Mouse (Mus musculus) heart, adult 2 months (tissue): ENCODE measurements at regions not wholly inside any gene's neighbourhood (a gene's known extent, or its start where the extent isn't known, plus 50 kb on each side); places are given as distances from the start of the nearest gene placed in this dataset.
"Not testable (repeated sequence)": the region's sequence is repeated elsewhere in the genome, so short reads cannot be mapped to it uniquely, and the experiment has no call there.

Experiments used
- DNase-seq, 2 experiments: peaks; one replicate each; pipeline ENCODE4 v3.0.0; 2021
- H3K27ac ChIP-seq: fragments of 200-600 bp; 2 replicates; pipeline ENCODE4 v1.8.1; 2022
- H3K27me3 ChIP-seq: fragments of 200-500 bp; 2 replicates; pipeline ENCODE4 v1.6.1; 2012; ENCODE audit warnings: mild to moderate bottlenecking, low read length, inconsistent platforms, mixed read lengths; ENCODE audit not compliant: control insufficient read depth, insufficient read depth
- H3K36me3 ChIP-seq: fragments of 200-500 bp; 2 replicates; pipeline ENCODE4 v1.6.1; 2012; ENCODE audit warnings: low read length, inconsistent platforms; ENCODE audit not compliant: control insufficient read depth, insufficient read depth
- H3K4me1 ChIP-seq: fragments of 200-500 bp; 2 replicates; pipeline ENCODE4 v1.6.1; 2011; ENCODE audit warnings: low read length; ENCODE audit not compliant: control insufficient read depth, insufficient read depth
- H3K4me3 ChIP-seq: fragments of 200-600 bp; 2 replicates; pipeline ENCODE4 v1.8.1; 2022
- H3K79me2 ChIP-seq: fragments of 200-500 bp; replicated peaks from 2 replicates; pipeline ENCODE4 v1.6.1; 2012; ENCODE audit warnings: mild to moderate bottlenecking, inconsistent platforms, low read length, moderate library complexity, mixed read lengths; ENCODE audit not compliant: control insufficient read depth, insufficient read depth
- H3K9ac ChIP-seq: fragments of 200-500 bp; 2 replicates; pipeline ENCODE4 v1.6.1; 2012; ENCODE audit warnings: low read depth, mild to moderate bottlenecking, control low read depth, inconsistent platforms, low read length, mixed read lengths
- CTCF ChIP-seq: fragments of 200-600 bp; IDR thresholded peaks from 2 replicates; pipeline ENCODE4 v1.8.1; 2022; ENCODE audit warnings: antibody characterized with exemption, mild to moderate bottlenecking, moderate library complexity
- EP300 ChIP-seq: fragments of 200-500 bp; IDR thresholded peaks from 2 replicates; pipeline ENCODE4 v1.6.1; 2011; ENCODE audit warnings: low read depth, low read length, control low read depth; ENCODE audit not compliant: insufficient read depth
- POLR2A ChIP-seq: fragments of 200-500 bp; IDR thresholded peaks from 2 replicates; pipeline ENCODE4 v1.6.1; 2011; ENCODE audit warnings: mild to moderate bottlenecking, low read depth, low read length, control low read depth; ENCODE audit not compliant: insufficient read depth
- WGBS: fragments of 180-500 bp; shearing (Covaris S2); methylation state at CpG from one replicate; pipeline ENCODE4 v1.1.7; 2018; 5-methylcytosine and 5-hydroxymethylcytosine counted together
- intact Hi-C: fragments of 180-260 bp; cut with DNase I; formaldehyde crosslinking; loops from one replicate; pipeline ENCODE4 v1.15.1; 2025

- Histone ChIP-seq H3K27me3 (no peaks in the 10 kb centered on the region), H3K79me2 (no peaks in the 10 kb centered on the region), H3K27ac (no peak overlapping the region), H3K4me1 (no peaks in the 10 kb centered on the region), H3K9ac (no peak overlapping the region), H3K36me3 (no peaks in the 10 kb centered on the region), H3K4me3 (no peak overlapping the region)
- TF ChIP-seq POLR2A (no peak), EP300 (no peak), CTCF (no peak)
- 62% methylated on average over 10 of the region's 10 CpGs for WGBS
- intact Hi-C loops: no loop called here
- no peak for DNase-seq
Observed at GRCm38 (mm10) chr8:15670722-15671121, 624.8 kb upstream of the BB014433 start.

GRCm38 (mm10) chr8:15670298-15670697, 624.4 kb upstream of the BB014433 start:
- TF ChIP-seq CTCF (no peak), POLR2A (no peak), EP300 (no peak)
- 69% methylated on average over 5 of the region's 5 CpGs for WGBS
- DNase-seq: no peak
- no peaks in the 10 kb centered on the region for H3K79me2 ChIP-seq
- H3K36me3 ChIP-seq: no peaks in the 10 kb centered on the region
- H3K27ac ChIP-seq: no peak overlapping the region
- no peaks in the 10 kb centered on the region for H3K4me1 ChIP-seq
- H3K27me3 ChIP-seq: no peaks in the 10 kb centered on the region
- H3K4me3 ChIP-seq: no peak overlapping the region
- H3K9ac ChIP-seq: no peak overlapping the region
- intact Hi-C loops: no loop called here

- Histone ChIP-seq H3K4me1 (no peaks in the 10 kb centered on the region), H3K79me2 (no peaks in the 10 kb centered on the region), H3K36me3 (no peaks in the 10 kb centered on the region), H3K9ac (no peak overlapping the region), H3K27me3 (no peaks in the 10 kb centered on the region), H3K27ac (no peak overlapping the region), H3K4me3 (no peak overlapping the region)
- WGBS: 75% methylated on average over 3 of the region's 3 CpGs
- no peak for DNase-seq
- intact Hi-C loops: no loop called here
- TF ChIP-seq EP300 (no peak), CTCF (no peak), POLR2A (no peak)
Observed at GRCm38 (mm10) chr8:15669515-15669914, 623.6 kb upstream of the BB014433 start.

GRCm38 (mm10) chr8:15660602-15661001, 614.7 kb upstream of the BB014433 start:
- no peaks in the 10 kb centered on the region for H3K79me2 ChIP-seq
- H3K36me3 ChIP-seq: no peaks in the 10 kb centered on the region
- no peak overlapping the region for H3K27ac ChIP-seq
- intact Hi-C loops: no loop called here
- WGBS: 29% methylated on average over 1 of the region's 1 CpGs
- H3K27me3 ChIP-seq: no peaks in the 10 kb centered on the region
- H3K4me3 ChIP-seq: no peak overlapping the region
- no peaks in the 10 kb centered on the region for H3K4me1 ChIP-seq
- TF ChIP-seq CTCF (no peak), POLR2A (no peak), EP300 (no peak)
- no peak for DNase-seq
- H3K9ac ChIP-seq: no peak overlapping the region

- intact Hi-C loops: no loop called here
- 66% methylated on average over 4 of the region's 4 CpGs for WGBS
- Histone ChIP-seq H3K27ac (no peak overlapping the region), H3K4me1 (no peaks in the 10 kb centered on the region), H3K36me3 (no peaks in the 10 kb centered on the region), H3K79me2 (no peaks in the 10 kb centered on the region), H3K9ac (no peak overlapping the region), H3K27me3 (no peaks in the 10 kb centered on the region), H3K4me3 (no peak overlapping the region)
- TF ChIP-seq EP300: no peak
- no peak for TF ChIP-seq CTCF
- no peak for TF ChIP-seq POLR2A
- no peak for DNase-seq
Observed at GRCm38 (mm10) chr8:15634769-15635366, 589.0 kb upstream of the BB014433 start.

- Histone ChIP-seq H3K36me3 (no peaks in the 10 kb centered on the region), H3K9ac (no peak overlapping the region), H3K79me2 (no peaks in the 10 kb centered on the region), H3K4me1 (no peaks in the 10 kb centered on the region), H3K27me3 (no peaks in the 10 kb centered on the region), H3K4me3 (no peak overlapping the region), H3K27ac (no peak overlapping the region)
- intact Hi-C loops: no loop called here
- TF ChIP-seq POLR2A (no peak), EP300 (no peak), CTCF (no peak)
- no peak for DNase-seq
- 73% methylated on average over 2 of the region's 2 CpGs for WGBS
Observed at GRCm38 (mm10) chr8:15628584-15628983, 582.7 kb upstream of the BB014433 start.

- H3K79me2 ChIP-seq, H3K27me3 ChIP-seq, DNase-seq, H3K27ac ChIP-seq, H3K36me3 ChIP-seq, H3K4me3 ChIP-seq, H3K4me1 ChIP-seq, H3K9ac ChIP-seq, intact Hi-C loops: not testable (repeated sequence)
- 81% methylated on average over 31 of the region's 31 CpGs for WGBS
Observed at GRCm38 (mm10) chr8:15623602-15624392, 577.9 kb upstream of the BB014433 start.
